Mouse (Mus musculus) small intestine, adult 2 months (tissue): ENCODE measurements around the gene Safb.

ENCODE experiments used
- CTCF ChIP-seq: fragments of 200-500 bp; IDR thresholded peaks from 2 replicates; pipeline ENCODE4 v1.5.1; 2012; ENCODE audit warnings: low read depth, mild to moderate bottlenecking, control low read depth, inconsistent platforms, low read length, moderate library complexity, mixed read lengths; ENCODE audit not compliant: insufficient replicate concordance, insufficient read length; ENCODE audit errors: extremely low read depth
- POLR2A ChIP-seq: fragments of 200-500 bp; IDR thresholded peaks from 2 replicates; pipeline ENCODE4 v1.6.1; 2012; ENCODE audit warnings: low read depth, mild to moderate bottlenecking, control low read depth, inconsistent platforms, low read length, moderate library complexity

DNA sequence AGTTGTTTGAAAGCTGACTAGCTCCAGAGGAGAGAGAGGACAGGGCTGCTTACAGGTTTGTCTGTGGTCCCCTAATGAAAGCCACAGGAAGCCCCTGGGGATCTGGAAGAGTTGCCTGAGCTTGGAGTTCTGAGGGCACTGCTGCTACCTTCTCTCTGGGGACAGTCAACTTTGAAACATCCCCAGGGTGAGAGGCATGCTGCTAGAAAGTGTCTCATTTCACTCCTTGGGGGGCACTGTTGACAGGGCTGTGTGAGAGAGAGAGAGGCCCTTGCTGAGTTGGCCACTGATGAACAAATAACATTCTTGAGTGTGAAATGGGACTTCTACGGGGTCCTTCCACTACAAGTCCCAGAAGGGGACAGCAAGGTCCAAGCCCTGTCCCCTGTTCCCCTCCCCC lies 3.1 kb downstream of the Safb start:
- TF ChIP-seq POLR2A (no peak), CTCF (no peak)
